Comparison of ENCODE assay signal across 26 mouse cellular contexts in the genomic region with DNA sequence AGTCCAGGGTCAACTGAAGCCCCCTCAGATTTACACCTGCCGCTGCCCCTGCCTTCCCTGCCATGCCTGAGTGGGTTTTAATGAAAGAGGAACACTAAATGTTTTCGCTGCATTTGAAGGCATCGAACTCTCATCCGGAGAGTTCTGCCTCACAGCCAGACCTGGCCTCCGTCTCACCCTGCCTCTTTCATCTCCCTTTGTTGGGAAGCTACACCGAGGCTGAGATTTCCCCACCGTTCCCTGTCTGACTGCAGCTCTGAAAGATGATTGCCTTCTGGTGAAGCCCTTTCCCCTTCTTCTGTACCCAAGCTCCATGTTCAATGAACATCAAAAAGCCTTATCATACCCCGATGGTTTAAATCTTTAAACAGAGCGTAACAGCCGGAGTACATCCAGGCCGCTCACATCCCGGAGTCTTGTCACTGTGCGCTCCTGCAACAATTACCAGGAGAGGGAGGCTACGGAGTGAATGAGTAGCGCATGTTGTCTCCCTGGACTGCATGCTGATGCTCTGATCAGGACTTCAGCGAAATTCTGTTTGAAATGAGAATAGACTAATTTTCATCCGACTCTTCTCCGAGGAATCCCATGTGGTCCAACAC.
DNase-seq lines count a peak whose midpoint lies in the region; ATAC-seq and TF ChIP-seq lines count a peak whose summit lies in the region.
"Had no signal": no experiment of that assay in that cellular context is flagged by ENCODE, and none has a peak within 500 bp of the region (broad histone marks: within the 10 kb centered on the region; RNA-seq: fewer than 3 reads in every experiment).

No protein-coding gene starts in this region.

- 64% methylated on average over 18 of the region's 18 CpGs for WGBS in midbrain, embryonic 11.5 days
- 34% methylated on average over 18 of the region's 18 CpGs for WGBS in midbrain, postnatal 0 days

- no peaks in the 10 kb centered on the region for H3K27me3 ChIP-seq in midbrain, embryonic 11.5 days (ENCODE audit: control insufficient read depth, insufficient read depth, low read length)
- H3K27me3 ChIP-seq in midbrain, postnatal 0 days (ENCODE audit: insufficient read depth, low read length): no peaks in the 10 kb centered on the region
- H3K27me3 ChIP-seq: CH12.LX; embryonic facial prominence, embryonic 15.5 days; hindbrain, embryonic 12.5 days; kidney, embryonic 15.5 days; limb, embryonic 15.5 days; liver, embryonic 15.5 days had no signal

- H3K36me3 ChIP-seq in midbrain, embryonic 11.5 days (ENCODE audit: control insufficient read depth, insufficient read depth, low read length): no peaks in the 10 kb centered on the region
- H3K36me3 ChIP-seq in midbrain, postnatal 0 days (ENCODE audit: insufficient read depth, low read length): no peaks in the 10 kb centered on the region
- H3K36me3 ChIP-seq: embryonic facial prominence, embryonic 15.5 days; G1E; hindbrain, embryonic 12.5 days; kidney, embryonic 15.5 days; limb, embryonic 15.5 days; liver, embryonic 15.5 days had no signal

- H3K4me2 ChIP-seq in midbrain, embryonic 11.5 days: no peak overlapping the region
- no peak overlapping the region for H3K4me2 ChIP-seq in midbrain, postnatal 0 days (ENCODE audit: low read depth, low read length, poor library complexity, severe bottlenecking)
- H3K4me2 ChIP-seq: liver, embryonic 15.5 days had no signal

- TF ChIP-seq CTCF in midbrain, postnatal 0 days (IDR thresholded peaks at IDR 0.05): no peak
- TF ChIP-seq CTCF in gastrocnemius, adult 2 months (IDR thresholded peaks at IDR 0.05): no peak

- H3K4me1 ChIP-seq in brown adipose tissue, adult 24 weeks (ENCODE audit: control insufficient read depth, insufficient read depth, insufficient read length, low read length): no peaks in the 10 kb centered on the region
- H3K4me1 ChIP-seq in midbrain, embryonic 11.5 days (ENCODE audit: control insufficient read depth, insufficient read depth, low read length): peaks cover 5% of the 10 kb centered on the region; the same call in 1 of the 2 replicates
- no peaks in the 10 kb centered on the region for H3K4me1 ChIP-seq in midbrain, postnatal 0 days (ENCODE audit: insufficient read depth, low read length)
- H3K4me1 ChIP-seq: hindbrain, embryonic 12.5 days; limb, embryonic 15.5 days; liver, embryonic 15.5 days had no signal

- ATAC-seq in midbrain, embryonic 11.5 days (ENCODE audit: low FRiP score): 0 out of 2 replicates have a peak, but pooled peaks have one; percentile 56
- ATAC-seq in midbrain, postnatal 0 days (ENCODE audit: low FRiP score): peak; percentile 62
- ATAC-seq: Patski had no signal

- H3K9ac ChIP-seq in midbrain, embryonic 11.5 days (ENCODE audit: low read length): no peak overlapping the region
- 0 out of 2 replicates have a peak overlapping the region, but pooled peaks have one; percentile 19 for H3K9ac ChIP-seq in midbrain, postnatal 0 days (replicated peaks; ENCODE audit: low read length, poor library complexity, severe bottlenecking)
- H3K9ac ChIP-seq: embryonic facial prominence, embryonic 15.5 days; hindbrain, embryonic 12.5 days; kidney, embryonic 15.5 days; limb, embryonic 15.5 days; liver, embryonic 15.5 days had no signal

- intact Hi-C loops in gastrocnemius, adult 2 months (cut with DNase I): no loop called here

- H3K4me3 ChIP-seq in brown adipose tissue, adult 24 weeks (ENCODE audit: insufficient read depth, low read depth, low read length): no peak overlapping the region
- H3K4me3 ChIP-seq in midbrain, embryonic 11.5 days (ENCODE audit: low read depth, low read length): no peak overlapping the region
- H3K4me3 ChIP-seq in midbrain, postnatal 0 days (ENCODE audit: low read depth, low read length): no peak overlapping the region
- no peak overlapping the region for H3K4me3 ChIP-seq in gastrocnemius, adult 2 months
- H3K4me3 ChIP-seq: hindbrain, embryonic 12.5 days; liver, embryonic 15.5 days had no signal

- no peaks in the 10 kb centered on the region for H3K9me3 ChIP-seq in midbrain, embryonic 11.5 days (ENCODE audit: control insufficient read depth, low read length)
- no peaks in the 10 kb centered on the region for H3K9me3 ChIP-seq in midbrain, postnatal 0 days (ENCODE audit: low read length)
- H3K9me3 ChIP-seq: embryonic facial prominence, embryonic 15.5 days; hindbrain, embryonic 12.5 days; kidney, embryonic 15.5 days; limb, embryonic 15.5 days; liver, embryonic 15.5 days had no signal

- DNase-seq in heart, adult 11 months: peak; percentile 68
- no peak for DNase-seq in heart, adult 9 months (ENCODE audit: low spot score in 2 of 2)
- peak; percentile 90 for DNase-seq in midbrain, embryonic 11.5 days (ENCODE audit: low spot score, missing footprints)
- DNase-seq in midbrain, postnatal 0 days (ENCODE audit: low spot score): no peak
- DNase-seq in gastrocnemius, adult 2 months: no peak
- no peak for DNase-seq in frontal cortex, postnatal 14 days (ENCODE audit: low spot score in 2 of 2)
- DNase-seq: adrenal gland, adult 2 months; B cell, adult 2 months; cerebellum, adult 2 months; cerebellum, postnatal 36 days; gastrocnemius, postnatal 10 days; heart, adult 18-20 months; kidney, adult 11 months; kidney, postnatal 36 days; thymus, adult 18-20 months; thymus, postnatal 36 days had no signal

- 0 out of 2 replicates have a peak overlapping the region, but pooled peaks have one; percentile 31 for H3K27ac ChIP-seq in brown adipose tissue, adult 24 weeks (replicated peaks; ENCODE audit: low read depth, low read length)
- H3K27ac ChIP-seq in midbrain, embryonic 11.5 days (ENCODE audit: low read depth, low read length): no peak overlapping the region; the same call in 1 of the 2 replicates
- H3K27ac ChIP-seq in midbrain, postnatal 0 days (ENCODE audit: low read depth, low read length): peak overlapping the region; percentile 13; the same call in 1 of the 2 replicates
- H3K27ac ChIP-seq in gastrocnemius, adult 2 months: no peak overlapping the region
- H3K27ac ChIP-seq: embryonic facial prominence, embryonic 15.5 days; hindbrain, embryonic 12.5 days; kidney, embryonic 15.5 days; limb, embryonic 15.5 days; liver, embryonic 15.5 days; macrophage had no signal

Comparison
In these comparisons a context has a peak if more than half of its experiments do, and no peak if none do; other contexts are left out.
1. DNase-seq: peak in heart, adult 11 months (single experiment) and midbrain, embryonic 11.5 days (single experiment); none in heart, adult 9 months (0 of 2), midbrain, postnatal 0 days (single experiment), gastrocnemius, adult 2 months (single experiment) and frontal cortex, postnatal 14 days (0 of 2).
2. H3K27ac ChIP-seq: peak in brown adipose tissue, adult 24 weeks (single experiment) and midbrain, postnatal 0 days (single experiment); none in midbrain, embryonic 11.5 days (single experiment) and gastrocnemius, adult 2 months (single experiment).